Mouse (Mus musculus): Measurements from ENCODE around the gene Sash1.
"Not testable (repeated sequence)": the region's sequence is repeated elsewhere in the genome, so short reads cannot be mapped to it uniquely, and the experiment has no call there.

The Sash1 gene

DNA sequence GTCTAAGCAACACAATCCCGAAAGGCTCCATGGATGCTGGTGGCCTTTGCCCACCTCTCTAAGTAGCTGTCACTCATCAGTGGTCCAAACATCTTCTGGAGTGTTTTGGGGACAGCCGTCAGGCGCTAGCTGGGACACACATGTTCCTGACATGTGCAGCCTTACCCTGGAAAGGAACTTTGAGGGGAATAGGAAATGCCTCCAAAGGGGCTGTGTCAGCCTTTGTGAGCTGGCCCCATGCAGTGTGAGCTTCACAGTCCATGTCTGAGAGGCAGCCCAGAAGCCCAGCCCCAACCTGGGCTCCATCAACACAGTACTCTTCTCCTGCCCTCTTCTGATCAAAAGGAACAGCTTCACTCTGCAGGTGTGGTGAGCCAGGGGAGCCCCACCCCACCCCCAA is 132.5 kb downstream of the Sash1 start:
- DNase-seq (ENCODE audit: low read depth), result no peak

DNA sequence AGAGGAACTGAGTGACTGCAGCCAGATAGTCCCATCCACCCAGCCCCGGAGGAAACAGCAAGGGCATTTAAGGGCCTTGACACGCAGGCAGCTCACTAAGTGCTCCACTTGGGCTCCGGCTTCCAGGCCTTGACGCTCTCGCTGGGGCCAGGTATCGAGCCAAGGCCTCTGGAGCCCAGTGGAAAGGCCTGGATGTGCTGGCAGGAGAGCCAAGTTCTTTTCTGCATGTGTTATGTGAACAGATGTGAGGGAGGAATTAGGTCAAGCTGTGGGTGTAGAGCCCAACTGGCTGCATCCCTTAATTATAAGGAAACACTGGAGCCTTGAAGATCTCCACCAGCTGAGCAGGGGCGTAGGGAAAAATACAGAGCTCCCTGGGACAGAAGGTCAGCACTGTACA is 133.4 kb downstream of the Sash1 start:
- DNase-seq (ENCODE audit: low read depth), result no peak

DNA sequence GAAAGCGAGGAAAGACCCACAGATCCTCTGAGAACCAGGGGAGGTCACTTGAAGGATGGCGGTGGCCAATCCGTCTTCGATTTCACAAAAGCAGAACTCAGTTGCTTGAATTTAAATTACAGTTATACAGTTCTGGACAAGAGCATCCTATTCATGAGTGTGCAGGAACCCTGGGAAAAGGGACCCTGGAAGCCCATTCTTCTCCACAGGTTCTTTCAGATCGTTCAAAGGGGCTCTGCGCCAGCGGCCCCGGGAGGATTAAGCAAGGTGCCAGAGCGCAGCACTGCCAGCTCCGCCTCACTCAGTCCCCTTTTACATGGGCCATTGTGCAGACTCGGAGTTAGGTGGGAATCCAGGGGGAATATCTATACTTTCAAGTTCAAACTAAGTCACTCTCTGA is 136.3 kb downstream of the Sash1 start:
- no peak for DNase-seq (ENCODE audit: low read depth)

DNA sequence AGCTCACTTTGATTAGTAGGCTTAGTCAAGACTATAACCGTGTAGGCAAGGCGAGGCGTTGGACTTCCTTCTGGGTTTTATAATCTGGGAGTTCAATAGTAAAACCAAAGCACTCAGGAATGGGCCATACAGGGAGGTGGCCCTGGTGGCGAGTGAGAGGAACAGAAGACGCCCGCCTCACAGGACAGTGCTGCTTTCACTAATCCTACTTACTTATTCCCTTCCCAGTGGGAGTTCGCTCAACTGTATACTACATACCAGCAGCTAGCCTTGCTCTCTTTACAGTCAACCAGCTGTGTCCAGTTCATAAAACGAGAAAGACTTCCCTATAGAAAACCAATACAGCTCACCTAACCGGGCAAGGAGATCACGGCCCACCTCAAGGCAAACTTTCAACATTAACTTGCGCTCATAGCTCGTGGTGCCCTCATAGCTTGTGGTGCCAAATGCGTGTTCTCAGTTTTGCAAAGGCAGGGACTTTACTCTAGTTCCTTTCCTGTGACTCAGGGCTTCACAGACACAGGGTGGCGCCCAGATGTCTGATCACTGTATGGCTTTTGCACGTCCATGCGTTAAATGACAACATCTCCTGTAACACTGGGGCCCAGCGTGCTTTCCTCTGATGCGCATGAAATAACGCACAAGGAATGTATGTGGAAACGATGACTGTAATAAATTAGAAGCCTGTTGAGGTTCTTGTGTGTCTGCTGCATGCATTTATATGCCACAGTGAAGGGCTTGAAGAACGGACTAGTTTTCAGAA is 138.2 kb downstream of the Sash1 start:
- no peak for DNase-seq (ENCODE audit: low read depth)

DNA sequence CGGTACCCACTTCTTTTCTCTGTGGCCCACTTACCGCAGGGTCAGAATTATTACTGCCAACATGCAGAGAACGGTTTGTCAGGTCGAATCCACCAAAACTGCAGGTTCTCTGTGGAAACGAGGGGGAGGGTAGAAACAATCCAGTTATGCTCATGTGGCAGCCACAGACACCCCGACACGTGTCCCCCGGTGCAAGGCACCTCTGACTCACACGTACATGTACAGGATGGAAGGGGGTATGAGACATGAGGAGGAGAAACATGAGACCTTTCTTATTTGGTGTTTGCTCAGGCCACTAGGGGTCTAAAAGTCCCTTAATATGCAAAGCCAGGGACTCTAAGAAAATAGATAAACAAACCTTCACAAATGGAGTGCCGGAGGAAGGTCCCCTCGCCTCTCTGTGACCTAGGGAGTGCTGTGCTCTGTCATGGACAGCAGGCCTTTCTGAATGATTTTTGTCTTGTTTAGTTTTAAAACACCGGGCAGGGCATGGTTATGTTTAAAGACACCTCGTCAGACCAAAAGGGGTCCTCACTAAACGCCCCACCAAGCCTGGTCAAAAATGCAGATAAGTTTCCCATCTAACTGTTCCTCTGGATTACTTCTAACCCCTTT is 139.7 kb downstream of the Sash1 start:
- no peak for DNase-seq (ENCODE audit: low read depth)

DNA sequence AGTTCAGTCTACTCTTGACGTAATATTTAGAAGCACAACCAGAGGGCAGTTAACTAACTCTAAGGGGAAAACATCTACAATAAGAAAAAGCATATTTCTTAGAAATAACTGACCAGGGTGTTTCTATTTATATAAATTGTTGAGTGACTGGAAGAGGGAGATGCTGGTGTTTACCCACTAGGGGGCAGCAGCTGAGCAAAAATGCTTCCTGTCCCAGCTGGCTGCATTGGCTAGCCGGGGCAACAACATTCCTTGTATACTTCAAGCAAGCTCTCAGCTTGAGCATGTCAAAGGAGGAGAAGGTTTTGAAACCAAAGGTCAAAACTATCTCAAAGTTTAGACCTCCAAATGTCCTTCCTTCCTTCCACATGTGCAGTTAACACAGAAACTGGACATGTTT is 143.0 kb downstream of the Sash1 start:
- DNase-seq (ENCODE audit: low read depth), result peak; percentile 42

DNA sequence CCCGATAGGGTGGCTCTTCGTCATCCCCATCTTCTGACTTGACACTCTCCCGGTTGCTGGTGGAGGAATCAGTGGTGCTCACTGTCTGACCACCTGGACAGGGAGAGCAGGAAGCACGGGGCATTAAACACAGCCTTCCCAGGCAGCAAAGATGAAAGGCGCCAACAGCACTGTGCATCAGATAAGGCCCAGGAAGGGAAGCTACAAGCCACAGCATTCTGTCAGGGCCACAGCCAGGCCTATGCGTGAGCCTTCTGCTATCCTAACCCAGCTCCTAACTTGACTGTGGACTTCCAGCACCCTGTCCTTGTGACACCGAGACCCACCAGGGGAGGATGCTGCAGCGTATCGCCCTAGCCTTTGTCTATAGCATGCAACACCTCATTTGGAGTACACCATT is 144.4 kb downstream of the Sash1 start:
- no peak for DNase-seq (ENCODE audit: low read depth)

DNA sequence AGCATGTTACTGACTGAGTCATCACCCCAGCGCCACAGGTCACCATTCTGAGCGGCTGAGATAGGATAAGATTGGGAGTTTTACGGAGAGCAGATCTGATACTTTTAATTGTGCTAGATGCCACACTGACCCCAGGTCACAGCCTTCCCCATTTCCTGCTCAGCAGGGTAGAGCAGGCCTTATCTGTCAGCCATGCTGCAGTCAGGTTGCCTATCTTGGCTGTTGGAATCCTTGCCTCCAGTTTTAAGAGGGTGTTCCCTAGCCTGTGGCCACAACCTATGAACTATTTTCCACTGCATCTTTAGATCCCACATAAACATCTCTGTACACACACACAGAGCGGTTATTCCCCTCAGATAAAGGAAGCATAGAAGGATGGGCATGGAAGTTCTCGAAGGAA is 145.1 kb downstream of the Sash1 start:
- DNase-seq (ENCODE audit: low read depth), result no peak

DNA sequence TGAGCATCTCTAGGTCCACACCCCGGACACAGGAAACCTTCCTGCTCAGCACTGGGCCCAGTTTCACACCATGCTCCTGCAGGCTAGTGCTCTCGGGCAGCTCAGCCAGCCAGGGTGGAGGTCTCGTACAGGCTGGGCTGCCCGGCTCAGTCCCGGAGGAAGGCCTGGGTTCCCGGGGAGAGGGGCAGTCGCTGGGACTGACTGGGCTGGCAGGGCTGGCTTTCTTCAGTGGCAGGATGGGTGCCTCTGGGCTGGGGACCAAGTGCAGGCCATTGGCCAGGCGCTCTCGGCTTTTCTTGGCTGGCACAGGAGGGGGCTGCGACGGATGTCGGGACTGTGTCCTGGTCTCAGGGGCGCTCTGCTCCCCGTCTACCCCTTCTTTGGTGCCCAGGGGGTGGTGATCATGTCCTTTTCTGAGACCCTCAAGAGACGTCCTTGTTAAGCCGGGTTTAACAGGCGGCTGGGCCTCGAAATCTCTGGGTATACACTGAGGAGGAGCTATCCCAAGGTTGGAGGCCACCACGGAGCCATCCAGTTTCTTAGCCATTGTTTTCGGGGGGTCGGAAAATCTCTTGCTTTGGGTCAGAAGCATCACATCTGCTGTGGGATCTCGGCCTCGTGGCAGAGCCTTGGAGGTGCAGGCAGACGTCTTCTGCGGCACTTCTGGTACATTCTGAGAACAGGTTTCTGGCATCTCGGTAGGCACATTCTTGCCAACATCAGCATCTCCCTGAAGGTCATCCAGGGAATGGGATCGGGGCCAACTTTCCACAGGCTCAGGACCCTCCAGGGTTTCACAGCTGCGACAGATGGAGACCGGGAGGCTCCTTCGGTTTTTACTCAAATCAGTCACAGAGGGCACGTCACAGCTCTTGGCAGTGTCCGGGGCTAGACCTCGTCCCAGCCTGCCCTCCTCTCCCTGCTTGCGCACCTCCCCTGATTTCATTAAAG is 156.2 kb downstream of the Sash1 start:
- DNase-seq (ENCODE audit: low read depth), result no peak

DNA sequence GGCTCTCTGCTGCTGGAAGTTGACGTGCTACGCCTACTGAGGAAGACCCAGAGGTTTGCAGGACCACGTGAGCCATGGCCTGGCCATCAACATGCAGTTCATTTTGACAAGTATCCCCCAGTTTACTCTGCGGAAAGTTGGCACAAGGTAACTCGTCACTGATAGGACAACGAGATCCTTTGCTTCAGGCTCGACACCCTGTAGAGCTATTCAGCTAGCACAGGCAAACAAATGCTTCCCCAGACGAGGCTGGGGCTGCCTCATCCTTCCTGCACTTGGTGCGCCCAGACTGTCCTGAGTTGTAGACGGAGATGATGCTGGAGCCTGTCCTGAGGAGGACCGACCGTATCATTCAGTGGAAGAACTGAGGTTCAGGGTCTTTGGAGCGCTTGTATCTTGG is 166.5 kb downstream of the Sash1 start:
- no peak for DNase-seq (ENCODE audit: low read depth)

DNA sequence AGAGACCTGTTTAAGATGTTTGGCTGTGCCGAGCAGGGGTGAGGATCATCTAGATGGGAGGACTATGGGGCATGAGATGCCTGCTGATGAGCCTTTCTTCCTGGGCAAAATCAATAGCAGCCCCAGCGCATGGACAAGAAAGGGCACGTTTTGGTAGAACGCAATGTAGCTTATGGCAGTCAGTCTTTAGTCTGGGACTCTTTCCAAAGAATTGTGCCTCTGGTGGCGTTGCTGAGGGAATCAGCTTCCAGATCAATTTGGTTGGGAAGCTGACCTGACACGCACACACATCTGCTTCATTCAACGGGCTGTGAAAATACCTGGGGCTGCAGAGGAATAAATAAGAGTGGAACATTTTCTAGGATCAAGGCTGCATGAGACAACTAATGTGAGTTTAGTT is 167.0 kb downstream of the Sash1 start:
- no peak for DNase-seq (ENCODE audit: low read depth)

DNA sequence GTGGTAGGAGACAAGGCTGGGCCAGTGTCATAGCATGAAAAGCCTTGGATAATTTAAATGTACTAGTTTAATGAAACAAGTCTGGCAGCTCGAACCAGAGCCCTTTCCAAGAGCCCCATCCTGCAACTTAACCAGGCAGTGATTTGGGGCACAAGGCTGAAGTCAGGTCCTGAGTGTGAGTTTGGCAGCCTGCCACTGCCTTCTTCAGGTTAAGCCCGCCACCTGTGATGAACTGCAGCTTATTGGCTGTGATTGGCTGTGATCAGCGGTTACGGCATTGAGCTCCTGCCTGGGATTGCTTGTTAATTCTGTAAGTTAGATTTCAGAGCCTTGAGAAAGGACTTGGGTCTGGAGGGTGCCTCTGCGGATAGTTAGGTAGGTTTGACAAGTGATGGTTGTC is 168.7 kb downstream of the Sash1 start:
- no peak for DNase-seq (ENCODE audit: low read depth)

DNA sequence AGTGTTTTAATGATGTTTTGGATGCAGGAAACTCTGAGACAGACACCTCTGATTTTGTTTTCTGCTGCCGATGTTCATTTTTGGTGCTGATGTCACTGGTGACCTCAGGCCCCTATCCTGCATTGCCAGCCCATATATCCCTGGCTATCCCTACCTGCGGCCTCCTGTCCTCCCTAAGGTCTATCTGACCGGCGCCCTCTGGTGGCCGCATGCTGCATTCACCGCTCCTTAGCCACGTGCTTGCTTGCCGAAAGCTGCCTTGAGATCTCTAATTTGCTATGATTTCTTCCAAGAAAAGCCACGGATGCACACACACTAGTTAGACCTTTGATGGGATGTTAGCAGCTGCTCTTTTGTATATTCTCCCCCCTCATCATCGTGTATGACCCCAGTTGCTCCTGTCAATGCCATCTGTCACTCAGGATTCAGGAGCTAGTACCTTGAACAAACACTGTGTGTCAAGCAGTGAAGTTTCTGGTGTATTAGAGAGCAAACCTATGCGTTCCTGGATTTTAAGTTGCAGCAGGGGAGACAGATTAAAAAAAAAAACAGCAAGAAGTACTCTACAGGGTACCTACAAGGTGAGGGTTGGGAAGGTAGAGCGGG is 170.1 kb downstream of the Sash1 start:
- DNase-seq (ENCODE audit: low read depth), result peak; percentile 68

DNA sequence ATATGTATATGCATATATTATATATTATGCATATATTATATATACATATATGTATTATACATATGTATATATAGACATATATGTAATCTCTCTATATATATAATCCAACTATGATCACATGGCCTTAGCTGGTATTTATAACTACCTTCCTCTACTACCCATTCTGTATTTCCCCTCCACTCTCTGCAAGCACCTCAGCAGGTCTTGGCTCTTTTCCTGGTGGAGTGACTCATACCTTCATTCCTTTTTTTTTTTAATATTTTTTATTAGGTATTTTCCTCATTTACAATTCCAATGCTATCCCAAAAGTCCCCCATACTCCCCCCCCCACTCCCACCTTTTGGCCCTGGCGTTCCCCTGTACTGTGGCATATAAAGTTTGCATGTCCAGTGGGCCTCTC is 189.2 kb downstream of the Sash1 start:
- DNase-seq (ENCODE audit: low read depth), result not testable (repeated sequence)

DNA sequence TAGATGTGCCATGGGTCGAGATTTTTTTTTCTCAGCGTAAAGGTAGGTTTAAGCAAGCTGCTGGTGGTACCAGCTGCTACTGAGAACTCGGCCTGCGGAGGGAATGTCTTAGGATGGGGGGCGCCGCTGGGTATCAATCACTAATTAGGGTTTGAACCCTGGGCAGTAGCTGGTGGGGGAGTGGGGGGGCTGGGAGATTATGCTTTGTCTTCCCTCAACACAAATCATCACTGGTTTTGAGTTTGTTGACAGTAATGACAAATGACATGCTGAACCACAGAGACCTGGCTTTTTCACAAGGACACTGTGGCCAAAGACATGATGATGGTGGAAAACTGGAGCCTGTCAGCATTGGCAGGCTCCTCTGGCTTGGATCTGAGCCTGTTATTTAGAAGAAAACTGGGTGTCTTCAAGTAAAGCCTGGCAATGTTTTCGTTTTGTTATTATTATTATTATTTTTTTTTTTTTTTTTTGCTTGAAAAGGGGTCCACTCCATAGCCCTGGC is 191.8 kb downstream of the Sash1 start:
- no peak for DNase-seq (ENCODE audit: low read depth)

DNA sequence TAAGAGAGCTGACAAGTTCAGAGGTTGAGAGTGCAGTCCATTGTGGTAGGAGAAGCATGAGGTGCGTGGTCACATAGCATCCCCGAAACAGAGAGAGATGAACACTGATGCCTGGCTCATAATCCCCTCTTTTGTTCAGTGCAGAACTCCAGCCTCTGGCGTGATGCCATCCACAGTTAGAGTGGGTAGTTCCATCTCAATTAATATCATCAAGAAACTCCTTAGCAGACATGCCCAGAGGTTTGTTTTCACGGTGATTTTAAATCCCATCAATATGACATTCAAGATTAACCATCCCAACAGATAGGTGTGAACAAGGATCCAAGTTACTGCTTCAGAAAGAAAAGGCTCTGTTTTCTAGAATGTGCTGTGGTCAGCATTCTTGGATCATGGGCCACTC is 192.3 kb downstream of the Sash1 start:
- DNase-seq (ENCODE audit: low read depth), result no peak

DNA sequence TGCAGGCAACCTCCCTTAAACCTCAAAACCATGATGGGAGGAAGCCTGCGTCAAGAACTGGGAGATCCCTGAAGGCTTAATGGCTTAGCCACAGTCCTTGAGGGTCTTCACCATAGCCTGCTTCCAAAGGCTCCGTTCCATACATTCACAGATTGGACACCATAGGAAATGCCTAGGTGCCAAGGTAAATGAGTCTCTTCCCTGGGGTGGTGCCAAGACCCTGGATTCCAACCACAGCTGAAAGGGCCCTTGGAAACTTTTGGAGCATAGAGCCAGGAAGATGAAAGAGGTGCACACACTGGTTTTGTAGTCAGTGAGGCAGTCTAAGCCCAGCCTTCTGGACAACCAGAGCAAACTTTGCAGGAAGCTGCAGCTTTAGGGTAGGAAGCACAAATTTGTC is 193.3 kb downstream of the Sash1 start:
- DNase-seq (ENCODE audit: low read depth), result no peak

DNA sequence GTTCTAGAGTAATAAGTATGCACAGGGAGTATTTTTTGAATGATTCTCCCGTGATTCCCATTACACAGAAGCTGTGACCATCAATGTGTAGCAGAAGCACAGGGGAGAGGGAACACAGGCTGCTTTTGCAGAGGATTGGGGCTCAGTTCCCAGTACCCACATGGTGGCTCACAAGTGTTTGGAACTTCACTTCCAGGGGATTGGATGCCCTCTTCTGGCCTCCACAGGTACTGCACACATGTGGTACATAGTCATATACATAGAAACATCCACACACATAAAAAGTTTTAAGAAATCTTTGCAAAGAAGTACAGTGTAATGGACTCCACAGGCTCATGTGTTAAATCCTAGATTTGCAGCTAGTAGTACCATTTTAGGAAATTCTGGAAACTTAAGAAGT is 199.7 kb downstream of the Sash1 start:
- no peak for DNase-seq (ENCODE audit: low read depth)

DNA sequence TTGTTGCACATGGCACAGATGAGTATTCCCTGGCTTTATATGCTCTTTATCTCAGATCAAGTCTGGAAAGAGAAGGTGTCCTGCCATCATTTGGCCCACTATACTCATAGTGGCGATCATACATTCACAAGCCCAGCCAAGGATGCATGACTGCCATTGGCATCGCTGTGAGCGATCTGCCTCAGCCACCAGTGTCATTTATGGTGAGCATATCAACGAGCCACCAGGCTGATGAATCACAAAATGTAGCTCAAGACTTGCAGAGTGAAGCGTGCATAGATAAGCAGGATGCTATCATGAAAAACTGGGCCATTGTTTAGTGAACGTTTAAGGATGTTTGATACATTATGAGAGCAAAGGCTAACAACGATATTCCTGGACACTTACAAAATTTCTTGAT is 200.6 kb downstream of the Sash1 start:
- no peak for DNase-seq (ENCODE audit: low read depth)

DNA sequence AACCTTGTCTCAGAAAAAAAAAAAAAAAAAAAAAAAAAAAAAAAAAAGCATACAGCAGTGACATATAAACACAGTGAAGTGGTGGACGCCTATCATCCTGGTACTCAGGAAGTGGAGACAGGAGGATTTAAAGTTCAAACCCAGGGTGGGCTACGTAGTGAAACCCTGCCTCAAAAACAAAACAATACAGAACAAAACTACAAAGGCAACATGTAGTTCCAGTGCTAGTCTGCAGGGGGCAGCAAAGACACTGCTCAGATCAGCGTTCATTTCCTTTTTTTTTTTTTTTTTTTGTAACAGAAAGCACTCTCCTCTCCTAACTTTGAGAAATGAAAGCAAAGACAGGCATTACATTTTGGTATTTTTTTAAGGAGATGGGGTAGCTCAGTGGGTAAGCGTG is 203.0 kb downstream of the Sash1 start:
- peak; percentile 69 for DNase-seq (ENCODE audit: low read depth)

DNA sequence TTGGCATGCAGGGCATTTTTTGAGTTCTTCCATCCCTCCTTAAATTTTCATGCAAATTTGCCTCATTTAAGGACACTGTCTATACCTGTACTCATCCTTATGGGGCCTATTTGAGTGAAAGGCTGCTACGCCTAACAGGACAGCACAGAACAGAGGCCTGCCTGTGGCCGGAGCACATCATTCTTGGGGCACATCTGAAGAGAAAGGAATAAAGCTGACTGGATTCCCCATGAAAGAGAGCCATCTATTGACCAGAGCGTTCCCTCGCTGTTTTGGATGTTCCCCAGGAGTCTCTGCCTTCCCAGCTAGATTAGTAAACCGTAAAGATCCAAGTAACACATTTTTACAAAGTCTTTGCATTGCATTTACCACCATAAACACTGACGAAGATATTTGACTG is 203.5 kb downstream of the Sash1 start:
- no peak for DNase-seq (ENCODE audit: low read depth)

DNA sequence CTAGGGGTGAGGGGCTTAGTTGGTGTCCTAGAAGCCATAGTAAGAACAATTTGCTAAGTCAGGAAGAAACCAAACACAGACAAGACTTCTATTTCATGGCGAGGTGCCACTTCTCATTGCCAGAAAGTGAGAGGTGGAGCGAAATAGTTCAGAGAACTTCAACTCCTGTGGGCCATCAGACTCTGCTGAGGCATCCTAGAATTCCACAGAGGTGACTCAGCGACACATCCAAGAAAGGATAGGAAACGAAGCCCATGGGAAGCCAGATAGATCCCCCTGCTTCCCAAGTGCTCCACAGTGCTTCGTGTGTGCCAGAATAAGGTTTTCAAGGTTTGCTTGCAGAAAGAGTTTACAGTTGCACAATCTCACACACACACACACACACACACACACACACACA is 209.1 kb downstream of the Sash1 start:
- DNase-seq (ENCODE audit: low read depth), result no peak

All from induced T-regulatory cell, adult 2 months (primary cell).